Mouse (Mus musculus) lung, adult 2 months (tissue): ENCODE results near the gene Hmx2. TPM values are rescaled to one million over a fixed set of nuclear protein-coding genes. Genes with fewer than 3 reads are reported as not detected.

Experiments used
- DNase-seq: peaks from one replicate; pipeline ENCODE4 v3.0.0; 2022
- H3K4me1 ChIP-seq: fragments of 200-500 bp; 2 replicates; pipeline ENCODE4 v1.6.1; 2011; ENCODE audit warnings: low read length; ENCODE audit not compliant: control insufficient read depth, insufficient read depth
- H3K4me3 ChIP-seq: fragments of 200-500 bp; replicated peaks from 2 replicates; pipeline ENCODE3; 2011; ENCODE audit warnings: low read depth, mild to moderate bottlenecking, control low read depth, low read length; ENCODE audit errors: extremely low read depth
- CTCF ChIP-seq: fragments of 200-500 bp; IDR thresholded peaks from 2 replicates; pipeline ENCODE4 v1.5.1; 2011; ENCODE audit warnings: mild to moderate bottlenecking, low read length, control low read depth; ENCODE audit not compliant: insufficient read depth
- POLR2A ChIP-seq: fragments of 200-500 bp; IDR thresholded peaks from 2 replicates; pipeline ENCODE4 v1.6.1; 2011; ENCODE audit warnings: low read depth, mild to moderate bottlenecking, control low read depth, low read length, borderline replicate concordance; ENCODE audit errors: extremely low read depth
- WGBS: fragments of 180-500 bp; shearing (Covaris S2); methylation state at CpG from one replicate; pipeline ENCODE4 v1.1.7; 2018; 5-methylcytosine and 5-hydroxymethylcytosine counted together
- polyA plus RNA-seq: library from polyadenylated mRNA; depleted of rRNA; stranded (reverse); fragments of >200 nt; gene quantifications from 2 replicates; pipeline ENCODE4 v1.2.3, GENCODE M21; 2012

Hmx2 gene
- polyA plus RNA-seq, 1 experiment = not detected

- no peak for DNase-seq
- WGBS = 10% methylated on average over 13 of the region's 13 CpGs
- no peak overlapping the region for H3K4me3 ChIP-seq
- TF ChIP-seq CTCF = no peak
- TF ChIP-seq POLR2A = no peak
- peaks cover 6% of the 10 kb centered on the region; the same call in 1 of the 2 replicates for H3K4me1 ChIP-seq
Measured at GRCm38 (mm10) chr7:131545701-131546385, 2.7 kb upstream of the Hmx2 start.

DNA sequence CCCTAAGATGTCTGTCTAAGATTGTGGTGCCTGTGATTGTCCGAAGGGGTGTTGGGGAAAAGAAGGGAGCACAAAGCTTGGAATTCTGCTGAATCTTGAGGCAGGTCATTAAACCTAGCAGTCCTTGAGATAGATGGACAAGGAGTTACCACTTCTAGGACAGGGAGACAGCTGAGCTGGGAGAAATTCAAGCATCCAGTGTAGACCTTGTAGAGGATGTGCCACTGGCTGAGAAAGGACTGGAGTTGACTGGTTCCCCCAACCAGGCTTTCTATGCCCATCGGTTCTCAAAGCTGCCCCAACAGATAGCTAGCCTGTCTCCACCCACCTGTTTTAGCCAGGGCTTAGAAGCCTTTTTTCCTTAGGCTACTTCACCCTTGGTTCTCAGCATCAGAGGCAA lies 2.1 kb upstream of the Hmx2 start:
- no peak for DNase-seq
- 2% methylated on average over 2 of the region's 2 CpGs for WGBS
- no peak for TF ChIP-seq POLR2A
- no peak for TF ChIP-seq CTCF
- peaks cover 6% of the 10 kb centered on the region; the same call in 1 of the 2 replicates for H3K4me1 ChIP-seq
- no peak overlapping the region for H3K4me3 ChIP-seq

GRCm38 (mm10) chr7:131547481-131547880 lies 1.1 kb upstream of the Hmx2 start:
- Histone ChIP-seq H3K4me3 (no peak overlapping the region), H3K4me1 (peaks cover 6% of the 10 kb centered on the region; the same call in 1 of the 2 replicates)
- DNase-seq = no peak
- 6% methylated on average over 5 of the region's 5 CpGs for WGBS
- TF ChIP-seq POLR2A (no peak), CTCF (no peak)

GRCm38 (mm10) chr7:131551471-131551870 lies 2.9 kb downstream of the Hmx2 start:
- Histone ChIP-seq H3K4me3 (no peak overlapping the region), H3K4me1 (peaks cover 12% of the 10 kb centered on the region)
- WGBS = 7% methylated on average over 4 of the region's 4 CpGs
- TF ChIP-seq CTCF = no peak
- no peak for TF ChIP-seq POLR2A
- DNase-seq = no peak

- WGBS = 3% methylated on average over 42 of the region's 42 CpGs
- TF ChIP-seq POLR2A (no peak), CTCF (no peak)
- no peak for DNase-seq
Measured at GRCm38 (mm10) chr7:131551931-131552741, 3.6 kb downstream of the Hmx2 start.

GRCm38 (mm10) chr7:131552781-131553180 lies 4.2 kb downstream of the Hmx2 start:
- TF ChIP-seq POLR2A (no peak), CTCF (no peak)
- Histone ChIP-seq H3K4me1 (peaks cover 12% of the 10 kb centered on the region), H3K4me3 (no peak overlapping the region)
- 6% methylated on average over 5 of the region's 5 CpGs for WGBS
- DNase-seq = no peak

More at GRCm38 (mm10) chr7:131551931-131552741, 3.6 kb downstream of the Hmx2 start:
- H3K4me3 ChIP-seq = no peak overlapping the region
- H3K4me1 ChIP-seq = peaks cover 12% of the 10 kb centered on the region

DNA sequence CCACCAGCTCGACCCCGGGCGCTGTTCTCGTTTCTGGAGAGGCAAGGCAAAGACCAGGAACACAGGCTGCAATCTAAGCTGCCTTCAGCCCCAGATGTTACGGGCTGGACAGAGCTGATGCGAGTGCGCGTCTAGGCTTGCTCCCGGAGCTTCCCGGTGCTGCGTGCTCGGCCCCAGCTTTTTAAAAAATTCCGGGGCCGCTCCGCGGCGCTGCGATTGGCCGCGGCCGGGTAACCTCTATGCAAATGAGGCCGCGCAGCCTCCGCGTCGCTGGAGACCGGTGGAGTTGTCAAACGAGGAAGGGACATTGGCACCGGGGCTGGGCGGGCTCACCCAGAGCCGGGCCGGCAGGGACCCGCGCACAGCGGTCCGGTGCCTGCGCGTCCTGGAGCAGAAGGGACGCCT lies 5.2 kb downstream of the Hmx2 start:
- TF ChIP-seq CTCF (no peak), POLR2A (no peak)
- Histone ChIP-seq H3K4me3 (no peak overlapping the region), H3K4me1 (peaks cover 12% of the 10 kb centered on the region)
- under 1% methylated on average over 39 of the region's 39 CpGs for WGBS
- peak; percentile 47 for DNase-seq

- no peak for DNase-seq
- no peak for TF ChIP-seq POLR2A
- no peak for TF ChIP-seq CTCF
- H3K4me1 ChIP-seq = peaks cover 12% of the 10 kb centered on the region
- 3% methylated on average over 45 of the region's 45 CpGs for WGBS
- peak overlapping the region; percentile 1 for H3K4me3 ChIP-seq
Measured at GRCm38 (mm10) chr7:131554341-131555180, 6.0 kb downstream of the Hmx2 start.
